Mouse (Mus musculus): ENCODE measurements around the gene Rnf169. TPM values are rescaled to one million over a fixed set of nuclear protein-coding genes. Genes with fewer than 3 reads are reported as not detected.
"Not testable (repeated sequence)": the region's sequence is repeated elsewhere in the genome, so short reads cannot be mapped to it uniquely, and the experiment has no call there.

Rnf169 gene
- polyA plus RNA-seq, 1 experiment from 2014 or later, result 1.2 TPM

- Histone ChIP-seq H3K4me2 (no peak overlapping the region), H3K27me3 (no peaks in the 10 kb centered on the region), H3K9ac (no peak overlapping the region), H3K4me1 (replicated peaks) (peaks cover 58% of the 10 kb centered on the region), H3K4me3 (replicated peaks) (no peak overlapping the region), H3K9me3 (replicated peaks) (no peaks in the 10 kb centered on the region), H3K27ac (peak overlapping the region; percentile 44; the same call in 1 of the 2 replicates), H3K36me3 (no peaks in the 10 kb centered on the region)
- DNase-seq (no peak), ATAC-seq (ENCODE audit: low read depth) (no peak)
- 23% methylated on average over 8 of the region's 8 CpGs for WGBS (ENCODE audit: insufficient replicate concordance)
Observed at GRCm38 (mm10) chr7:99962536-99963236, 17.6 kb downstream of the Rnf169 start.

GRCm38 (mm10) chr7:99961518-99961917, 18.7 kb downstream of the Rnf169 start:
- peak overlapping the region; percentile 44 for H3K27ac ChIP-seq
- 48% methylated on average over 2 of the region's 2 CpGs for WGBS (ENCODE audit: insufficient replicate concordance)
- H3K4me2 ChIP-seq, result no peak overlapping the region
- ATAC-seq (ENCODE audit: low read depth) (0 out of 2 replicates have a peak, but pooled peaks have one; percentile 23), DNase-seq (no peak)
- H3K36me3 ChIP-seq, result no peaks in the 10 kb centered on the region
- no peaks in the 10 kb centered on the region for H3K9me3 ChIP-seq (replicated peaks)
- no peak overlapping the region for H3K9ac ChIP-seq
- H3K27me3 ChIP-seq, result no peaks in the 10 kb centered on the region
- H3K4me3 ChIP-seq (replicated peaks), result no peak overlapping the region
- peaks cover 47% of the 10 kb centered on the region for H3K4me1 ChIP-seq (replicated peaks)

- H3K9ac ChIP-seq; H3K27me3 ChIP-seq; H3K27ac ChIP-seq; H3K36me3 ChIP-seq; H3K4me3 ChIP-seq (replicated peaks); ATAC-seq (ENCODE audit: low read depth); DNase-seq; H3K9me3 ChIP-seq (replicated peaks); H3K4me2 ChIP-seq: not testable (repeated sequence)
- WGBS (ENCODE audit: insufficient replicate concordance), result 57% methylated on average over 2 of the region's 2 CpGs
- peaks cover 40% of the 10 kb centered on the region for H3K4me1 ChIP-seq (replicated peaks)
Observed at GRCm38 (mm10) chr7:99960571-99960970, 19.7 kb downstream of the Rnf169 start.

GRCm38 (mm10) chr7:99957226-99957965, 22.9 kb downstream of the Rnf169 start:
- H3K4me1 ChIP-seq (replicated peaks), result peaks cover 15% of the 10 kb centered on the region
- H3K27me3 ChIP-seq, result no peaks in the 10 kb centered on the region
- DNase-seq, result no peak
- no peaks in the 10 kb centered on the region for H3K9me3 ChIP-seq (replicated peaks)
- WGBS (ENCODE audit: insufficient replicate concordance), result 56% methylated on average over 12 of the region's 12 CpGs
- H3K9ac ChIP-seq, result no peak overlapping the region
- no peak overlapping the region for H3K4me3 ChIP-seq (replicated peaks)
- H3K36me3 ChIP-seq, result peaks cover 6% of the 10 kb centered on the region
- H3K27ac ChIP-seq, result no peak overlapping the region
- ATAC-seq (ENCODE audit: low read depth), result no peak
- H3K4me2 ChIP-seq, result no peak overlapping the region

- H3K27ac ChIP-seq, result no peak overlapping the region
- no peak overlapping the region for H3K9ac ChIP-seq
- H3K27me3 ChIP-seq, result no peaks in the 10 kb centered on the region
- DNase-seq (no peak), ATAC-seq (ENCODE audit: low read depth) (no peak)
- peaks cover 2% of the 10 kb centered on the region for H3K4me1 ChIP-seq (replicated peaks)
- 89% methylated on average over 7 of the region's 7 CpGs for WGBS (ENCODE audit: insufficient replicate concordance)
- H3K9me3 ChIP-seq (replicated peaks), result no peaks in the 10 kb centered on the region
- no peak overlapping the region for H3K4me3 ChIP-seq (replicated peaks)
- no peak overlapping the region for H3K4me2 ChIP-seq
- H3K36me3 ChIP-seq, result peaks cover 6% of the 10 kb centered on the region
Observed at GRCm38 (mm10) chr7:99956095-99956494, 24.2 kb downstream of the Rnf169 start.

- Histone ChIP-seq H3K9me3 (replicated peaks) (no peaks in the 10 kb centered on the region), H3K9ac (no peak overlapping the region), H3K27me3 (no peaks in the 10 kb centered on the region), H3K4me2 (no peak overlapping the region), H3K4me3 (replicated peaks) (no peak overlapping the region), H3K36me3 (peaks cover 10% of the 10 kb centered on the region), H3K27ac (no peak overlapping the region), H3K4me1 (replicated peaks) (no peaks in the 10 kb centered on the region)
- no peak for DNase-seq
- WGBS (ENCODE audit: insufficient replicate concordance), result 85% methylated on average over 8 of the region's 8 CpGs
- ATAC-seq (ENCODE audit: low read depth), result no peak
Observed at GRCm38 (mm10) chr7:99954212-99954611, 26.0 kb downstream of the Rnf169 start.

GRCm38 (mm10) chr7:99953442-99954098, 26.7 kb downstream of the Rnf169 start:
- Histone ChIP-seq H3K4me1 (replicated peaks) (no peaks in the 10 kb centered on the region), H3K4me2 (no peak overlapping the region), H3K9me3 (replicated peaks) (no peaks in the 10 kb centered on the region), H3K4me3 (replicated peaks) (no peak overlapping the region), H3K9ac (no peak overlapping the region), H3K36me3 (peaks cover 10% of the 10 kb centered on the region), H3K27me3 (no peaks in the 10 kb centered on the region), H3K27ac (no peak overlapping the region)
- DNase-seq, result no peak
- WGBS (ENCODE audit: insufficient replicate concordance), result 77% methylated on average over 6 of the region's 6 CpGs
- ATAC-seq (ENCODE audit: low read depth), result no peak

- H3K27ac ChIP-seq, result no peak overlapping the region
- no peak overlapping the region for H3K9ac ChIP-seq
- WGBS (ENCODE audit: insufficient replicate concordance), result 56% methylated on average over 9 of the region's 9 CpGs
- H3K4me2 ChIP-seq, result no peak overlapping the region
- ATAC-seq (ENCODE audit: low read depth) (no peak), DNase-seq (no peak)
- H3K36me3 ChIP-seq, result peaks cover 36% of the 10 kb centered on the region
- no peaks in the 10 kb centered on the region for H3K9me3 ChIP-seq (replicated peaks)
- H3K4me3 ChIP-seq (replicated peaks), result no peak overlapping the region
- H3K4me1 ChIP-seq (replicated peaks), result no peaks in the 10 kb centered on the region
- H3K27me3 ChIP-seq, result no peaks in the 10 kb centered on the region
Observed at GRCm38 (mm10) chr7:99947329-99947728, 32.9 kb downstream of the Rnf169 start.

GRCm38 (mm10) chr7:99946356-99946755, 33.9 kb downstream of the Rnf169 start:
- Histone ChIP-seq H3K4me3 (replicated peaks) (no peak overlapping the region), H3K9me3 (replicated peaks) (no peaks in the 10 kb centered on the region), H3K27ac (no peak overlapping the region), H3K27me3 (no peaks in the 10 kb centered on the region), H3K9ac (no peak overlapping the region), H3K4me1 (replicated peaks) (no peaks in the 10 kb centered on the region), H3K4me2 (no peak overlapping the region), H3K36me3 (peaks cover 42% of the 10 kb centered on the region)
- ATAC-seq (ENCODE audit: low read depth), result no peak
- 50% methylated on average over 4 of the region's 4 CpGs for WGBS (ENCODE audit: insufficient replicate concordance)
- no peak for DNase-seq

GRCm38 (mm10) chr7:99945939-99946338, 34.3 kb downstream of the Rnf169 start:
- Histone ChIP-seq H3K27ac (no peak overlapping the region), H3K27me3 (no peaks in the 10 kb centered on the region), H3K9ac (no peak overlapping the region), H3K4me1 (replicated peaks) (no peaks in the 10 kb centered on the region), H3K36me3 (peaks cover 45% of the 10 kb centered on the region), H3K4me2 (no peak overlapping the region), H3K9me3 (replicated peaks) (no peaks in the 10 kb centered on the region), H3K4me3 (replicated peaks) (no peak overlapping the region)
- DNase-seq (no peak), ATAC-seq (ENCODE audit: low read depth) (no peak)
- 81% methylated on average over 3 of the region's 3 CpGs for WGBS (ENCODE audit: insufficient replicate concordance)

GRCm38 (mm10) chr7:99945012-99945411, 35.2 kb downstream of the Rnf169 start:
- H3K4me3 ChIP-seq (replicated peaks); DNase-seq; H3K4me2 ChIP-seq; H3K9ac ChIP-seq; H3K27ac ChIP-seq; H3K27me3 ChIP-seq; ATAC-seq (ENCODE audit: low read depth); H3K9me3 ChIP-seq (replicated peaks); H3K4me1 ChIP-seq (replicated peaks): not testable (repeated sequence)
- peaks cover 54% of the 10 kb centered on the region for H3K36me3 ChIP-seq
- WGBS (ENCODE audit: insufficient replicate concordance), result 86% methylated on average over 22 of the region's 22 CpGs

Measured in liver, embryonic 13.5 days (tissue).